Mouse (Mus musculus) bone marrow, adult 2 months (tissue): Measurements from ENCODE around the gene Appl2.

Source experiments
- CTCF ChIP-seq: fragments of 200-500 bp; IDR thresholded peaks from 2 replicates; pipeline ENCODE4 v1.5.1; 2011; ENCODE audit warnings: low read length, control low read depth; ENCODE audit not compliant: control insufficient read depth, insufficient read depth
- POLR2A ChIP-seq: fragments of 200-500 bp; IDR thresholded peaks from 2 replicates; pipeline ENCODE4 v1.6.1; 2011; ENCODE audit warnings: low read depth, mild to moderate bottlenecking, control low read depth, low read length, borderline replicate concordance; ENCODE audit not compliant: control insufficient read depth

GRCm38 (mm10) chr10:83641641-83642040, 6.9 kb downstream of the Appl2 start:
- TF ChIP-seq CTCF, result no peak
- no peak for TF ChIP-seq POLR2A
